Mouse (Mus musculus) lung, adult 2 months (tissue): ENCODE results near the gene Ift43. TPM values are rescaled to one million over a fixed set of nuclear protein-coding genes. Genes with fewer than 3 reads are reported as not detected.

ENCODE experiments used
- DNase-seq: peaks from one replicate; pipeline ENCODE4 v3.0.0; 2022
- H3K4me1 ChIP-seq: fragments of 200-500 bp; 2 replicates; pipeline ENCODE4 v1.6.1; 2011; ENCODE audit warnings: low read length; ENCODE audit not compliant: control insufficient read depth, insufficient read depth
- H3K4me3 ChIP-seq: fragments of 200-500 bp; replicated peaks from 2 replicates; pipeline ENCODE3; 2011; ENCODE audit warnings: low read depth, mild to moderate bottlenecking, control low read depth, low read length; ENCODE audit errors: extremely low read depth
- CTCF ChIP-seq: fragments of 200-500 bp; IDR thresholded peaks from 2 replicates; pipeline ENCODE4 v1.5.1; 2011; ENCODE audit warnings: mild to moderate bottlenecking, low read length, control low read depth; ENCODE audit not compliant: insufficient read depth
- POLR2A ChIP-seq: fragments of 200-500 bp; IDR thresholded peaks from 2 replicates; pipeline ENCODE4 v1.6.1; 2011; ENCODE audit warnings: low read depth, mild to moderate bottlenecking, control low read depth, low read length, borderline replicate concordance; ENCODE audit errors: extremely low read depth
- WGBS: fragments of 180-500 bp; shearing (Covaris S2); methylation state at CpG from one replicate; pipeline ENCODE4 v1.1.7; 2018; 5-methylcytosine and 5-hydroxymethylcytosine counted together
- polyA plus RNA-seq: library from polyadenylated mRNA; depleted of rRNA; stranded (reverse); fragments of >200 nt; gene quantifications from 2 replicates; pipeline ENCODE4 v1.2.3, GENCODE M21; 2012

Ift43 gene
- polyA plus RNA-seq, 1 experiment: 49.6 TPM

GRCm38 (mm10) chr12:86094075-86094474 lies 11.7 kb downstream of the Ift43 start:
- no peak for TF ChIP-seq POLR2A
- TF ChIP-seq CTCF: no peak
- H3K4me3 ChIP-seq: no peak overlapping the region
- no peak for DNase-seq
- H3K4me1 ChIP-seq: 0 out of 2 replicates have a peak, but pooled peaks cover 3% of the 10 kb centered on the region
- 81% methylated on average over 4 of the region's 4 CpGs for WGBS

- DNase-seq: no peak
- H3K4me3 ChIP-seq: no peak overlapping the region
- H3K4me1 ChIP-seq: 0 out of 2 replicates have a peak, but pooled peaks cover 3% of the 10 kb centered on the region
- TF ChIP-seq CTCF: no peak
- TF ChIP-seq POLR2A: no peak
- WGBS: 76% methylated on average over 4 of the region's 4 CpGs
These were observed 13.5 kb downstream of the Ift43 start for GRCm38 (mm10) chr12:86095806-86096205.

GRCm38 (mm10) chr12:86097781-86098180 lies 15.4 kb downstream of the Ift43 start:
- 72% methylated on average over 11 of the region's 11 CpGs for WGBS
- Histone ChIP-seq H3K4me3 (no peak overlapping the region), H3K4me1 (no peaks in the 10 kb centered on the region)
- DNase-seq: no peak
- TF ChIP-seq POLR2A: no peak
- TF ChIP-seq CTCF: no peak

- Histone ChIP-seq H3K4me3 (no peak overlapping the region), H3K4me1 (peaks cover 10% of the 10 kb centered on the region)
- no peak for TF ChIP-seq POLR2A
- no peak for TF ChIP-seq CTCF
- DNase-seq: no peak
- 83% methylated on average over 3 of the region's 3 CpGs for WGBS
These were observed 18.4 kb downstream of the Ift43 start for GRCm38 (mm10) chr12:86100711-86101110.

GRCm38 (mm10) chr12:86102686-86103085 lies 20.3 kb downstream of the Ift43 start:
- 82% methylated on average over 8 of the region's 8 CpGs for WGBS
- peaks cover 10% of the 10 kb centered on the region for H3K4me1 ChIP-seq

GRCm38 (mm10) chr12:86103391-86103790 lies 21.1 kb downstream of the Ift43 start:
- no peak for DNase-seq
- Histone ChIP-seq H3K4me3 (no peak overlapping the region), H3K4me1 (peaks cover 10% of the 10 kb centered on the region)
- TF ChIP-seq POLR2A (peak; percentile 45; the same call in 1 of the 2 replicates), CTCF (no peak)
- 31% methylated on average over 11 of the region's 11 CpGs for WGBS

More at GRCm38 (mm10) chr12:86102686-86103085, 20.3 kb downstream of the Ift43 start:
- no peak overlapping the region for H3K4me3 ChIP-seq
- TF ChIP-seq CTCF: no peak
- no peak for TF ChIP-seq POLR2A
- no peak for DNase-seq

- no peak for TF ChIP-seq CTCF
- no peak for TF ChIP-seq POLR2A
- no peak overlapping the region for H3K4me3 ChIP-seq
- H3K4me1 ChIP-seq: peaks cover 10% of the 10 kb centered on the region
- DNase-seq: no peak
- WGBS: 27% methylated on average over 8 of the region's 8 CpGs
These were observed 21.5 kb downstream of the Ift43 start for GRCm38 (mm10) chr12:86103852-86104251.

- Histone ChIP-seq H3K4me1 (peaks cover 10% of the 10 kb centered on the region), H3K4me3 (no peak overlapping the region)
- WGBS: 56% methylated on average over 11 of the region's 11 CpGs
- peak; percentile 29 for DNase-seq
- TF ChIP-seq POLR2A (no peak), CTCF (no peak)
These were observed 22.0 kb downstream of the Ift43 start for GRCm38 (mm10) chr12:86104297-86104696.

- TF ChIP-seq POLR2A (no peak), CTCF (no peak)
- no peak overlapping the region for H3K4me3 ChIP-seq
- no peak for DNase-seq
- peaks cover 10% of the 10 kb centered on the region for H3K4me1 ChIP-seq
- WGBS: 66% methylated on average over 8 of the region's 10 CpGs
These were observed 23.2 kb downstream of the Ift43 start for GRCm38 (mm10) chr12:86105546-86105945.

- TF ChIP-seq CTCF: no peak
- TF ChIP-seq POLR2A: no peak
- Histone ChIP-seq H3K4me3 (no peak overlapping the region), H3K4me1 (peaks cover 10% of the 10 kb centered on the region)
- WGBS: 94% methylated on average over 9 of the region's 9 CpGs
- DNase-seq: no peak
These were observed 23.7 kb downstream of the Ift43 start for GRCm38 (mm10) chr12:86106086-86106485.

GRCm38 (mm10) chr12:86107645-86108044 lies 25.3 kb downstream of the Ift43 start:
- no peak for TF ChIP-seq POLR2A
- DNase-seq: no peak
- 64% methylated on average over 7 of the region's 7 CpGs for WGBS
- H3K4me1 ChIP-seq: peaks cover 10% of the 10 kb centered on the region
- no peak overlapping the region for H3K4me3 ChIP-seq

GRCm38 (mm10) chr12:86109531-86109930 lies 27.2 kb downstream of the Ift43 start:
- TF ChIP-seq POLR2A (no peak), CTCF (no peak)
- 77% methylated on average over 4 of the region's 4 CpGs for WGBS
- DNase-seq: no peak

More at GRCm38 (mm10) chr12:86109531-86109930, 27.2 kb downstream of the Ift43 start:
- no peak overlapping the region for H3K4me3 ChIP-seq
- H3K4me1 ChIP-seq: peaks cover 3% of the 10 kb centered on the region; the same call in 1 of the 2 replicates
